Mouse (Mus musculus) spleen, adult 18-20 months (tissue): ENCODE measurements at regions not wholly inside any gene's neighbourhood (a gene's known extent, or its start where the extent isn't known, plus 50 kb on each side); places are given as distances from the start of the nearest gene placed in this dataset.

ENCODE experiments used
- DNase-seq, 2 experiments: peaks; one replicate each; pipeline ENCODE4 v3.0.0; 2022; ENCODE audit warnings: mixed read lengths in 2 of 2

- DNase-seq, result no peak
Measured at GRCm38 (mm10) chr17:45819143-45819542, 85.5 kb upstream of the 1600014C23Rik start.

GRCm38 (mm10) chr17:45816566-45816965 is 82.9 kb upstream of the 1600014C23Rik start:
- no peak for DNase-seq

- DNase-seq, result no peak
Measured at GRCm38 (mm10) chr17:45815833-45816232, 82.2 kb upstream of the 1600014C23Rik start.

- DNase-seq, result no peak
Measured at GRCm38 (mm10) chr17:45815341-45815740, 81.7 kb upstream of the 1600014C23Rik start.

GRCm38 (mm10) chr17:45814586-45814985 is 80.9 kb upstream of the 1600014C23Rik start:
- no peak for DNase-seq

GRCm38 (mm10) chr17:45813956-45814355 is 80.3 kb upstream of the 1600014C23Rik start:
- DNase-seq, result no peak

- DNase-seq, result no peak
Measured at GRCm38 (mm10) chr17:45812289-45812955, 78.8 kb upstream of the 1600014C23Rik start.

GRCm38 (mm10) chr17:45811632-45812221 is 78.1 kb upstream of the 1600014C23Rik start:
- no peak for DNase-seq

GRCm38 (mm10) chr17:45809728-45810127 is 76.1 kb upstream of the 1600014C23Rik start:
- DNase-seq, result no peak

GRCm38 (mm10) chr17:45808374-45808773 is 74.7 kb upstream of the 1600014C23Rik start:
- DNase-seq, result no peak

GRCm38 (mm10) chr17:45807452-45807851 is 73.8 kb upstream of the 1600014C23Rik start:
- DNase-seq, result no peak

- no peak for DNase-seq
Measured at GRCm38 (mm10) chr17:45806831-45807230, 73.2 kb upstream of the 1600014C23Rik start.

GRCm38 (mm10) chr17:45806430-45806829 is 72.8 kb upstream of the 1600014C23Rik start:
- DNase-seq, result no peak

GRCm38 (mm10) chr17:45805471-45806082 is 71.9 kb upstream of the 1600014C23Rik start:
- peak in 1 of 2 experiments; percentile 11 for DNase-seq

GRCm38 (mm10) chr17:45803331-45803730 is 69.7 kb upstream of the 1600014C23Rik start:
- no peak for DNase-seq

GRCm38 (mm10) chr17:45802439-45802838 is 68.8 kb upstream of the 1600014C23Rik start:
- no peak for DNase-seq

GRCm38 (mm10) chr17:45799725-45800124 is 66.1 kb upstream of the 1600014C23Rik start:
- no peak for DNase-seq

- no peak for DNase-seq
Measured at GRCm38 (mm10) chr17:45798996-45799395, 65.4 kb upstream of the 1600014C23Rik start.

- no peak for DNase-seq
Measured at GRCm38 (mm10) chr17:45798456-45798855, 64.8 kb upstream of the 1600014C23Rik start.

GRCm38 (mm10) chr17:45797121-45797520 is 63.5 kb upstream of the 1600014C23Rik start:
- no peak for DNase-seq

- DNase-seq, result no peak
Measured at GRCm38 (mm10) chr17:45794926-45795325, 61.3 kb upstream of the 1600014C23Rik start.

GRCm38 (mm10) chr17:45790959-45791520 is 57.4 kb upstream of the 1600014C23Rik start:
- no peak for DNase-seq

GRCm38 (mm10) chr17:45789777-45790176 is 56.1 kb upstream of the 1600014C23Rik start:
- no peak for DNase-seq

- DNase-seq, result no peak
Measured at GRCm38 (mm10) chr17:45784905-45785304, 51.3 kb upstream of the 1600014C23Rik start.
